Mouse (Mus musculus): Measurements from ENCODE around the gene Ifne.
A peak's percentile ranks its signal among the peaks of the same experiment; 100 is the strongest.
"Not testable (repeated sequence)": the region's sequence is repeated elsewhere in the genome, so short reads cannot be mapped to it uniquely, and the experiment has no call there.

Gene Ifne

GRCm38 (mm10) chr4:88867366-88867925 lies 12.6 kb downstream of the Ifne start:
- DNase-seq, result peak; percentile 71 to 85

GRCm38 (mm10) chr4:88865011-88865569 lies 14.9 kb downstream of the Ifne start:
- DNase-seq, result no peak

GRCm38 (mm10) chr4:88864599-88864998 lies 15.4 kb downstream of the Ifne start:
- DNase-seq, result peak in 1 of 2 experiments; percentile 9

GRCm38 (mm10) chr4:88863309-88863708 lies 16.7 kb downstream of the Ifne start:
- no peak for DNase-seq

GRCm38 (mm10) chr4:88859214-88859613 lies 20.8 kb downstream of the Ifne start:
- DNase-seq, result no peak

- no peak for DNase-seq
Measured at GRCm38 (mm10) chr4:88851026-88851763, 28.8 kb downstream of the Ifne start.

GRCm38 (mm10) chr4:88849698-88850097 lies 30.3 kb downstream of the Ifne start, which contains the start of gene Ifna1:
TSS of gene Ifna1 (plus strand) at chr4:88850087.
- no peak for DNase-seq

- DNase-seq, result no peak
Measured at GRCm38 (mm10) chr4:88845334-88845733, 34.7 kb downstream of the Ifne start.

GRCm38 (mm10) chr4:88841438-88841911 lies 38.5 kb downstream of the Ifne start, which contains the start of gene Ifna4:
TSS of gene Ifna4 (plus strand) at chr4:88841861.
- no peak for DNase-seq

- no peak for DNase-seq
Measured at GRCm38 (mm10) chr4:88840058-88840457, 39.9 kb downstream of the Ifne start.

GRCm38 (mm10) chr4:88838828-88839227 lies 41.2 kb downstream of the Ifne start:
- DNase-seq, result no peak

GRCm38 (mm10) chr4:88835225-88835624 lies 44.8 kb downstream of the Ifne start, which contains the start of gene Ifna5:
TSS of gene Ifna5 (plus strand) at chr4:88835525.
- DNase-seq, result not testable (repeated sequence)

- peak in 1 of 2 experiments; percentile 14 for DNase-seq
Measured at GRCm38 (mm10) chr4:88830523-88830922, 49.5 kb downstream of the Ifne start.
